ENCODE assay signal across 10 mouse cellular contexts in genomic region chr11:63708412-63708811, GRCm38 (mm10).
A peak's percentile ranks its signal among the peaks of the same experiment; 100 is the strongest.
DNase-seq lines count a peak whose midpoint lies in the region; ATAC-seq and TF ChIP-seq lines count a peak whose summit lies in the region.
"Had no signal": no experiment of that assay in that cellular context is flagged by ENCODE, and none has a peak within 500 bp of the region (broad histone marks: within the 10 kb centered on the region; RNA-seq: fewer than 3 reads in every experiment).

No protein-coding gene starts in this region.

- no peak for TF ChIP-seq EP300 in lung, postnatal 0 days (IDR thresholded peaks at IDR 0.05)

- WGBS in lung, postnatal 0 days = 39% methylated on average over 4 of the region's 4 CpGs

- no peaks in the 10 kb centered on the region for H3K9me3 ChIP-seq in lung, postnatal 0 days (ENCODE audit: low read length)
- H3K9me3 ChIP-seq: midbrain, embryonic 12.5 days had no signal

- peak; percentile 26; the same call in 1 of the 2 replicates for ATAC-seq in lung, postnatal 0 days

- peak; percentile 48 for DNase-seq in gastrocnemius, postnatal 10 days
- DNase-seq in gastrocnemius, adult 8-10 months (ENCODE audit: low spot score in 2 of 2) = no peak
- DNase-seq in brain, embryonic 18.5 days (ENCODE audit: low read depth, low spot score) = peak; percentile 45
- DNase-seq in layer of hippocampus, adult 11-12 months (ENCODE audit: low spot score) = peak; percentile 42
- peak; percentile 51 for DNase-seq in lung, postnatal 0 days (ENCODE audit: low spot score)
- DNase-seq in embryo, embryonic 10 days (ENCODE audit: low spot score) = no peak
- DNase-seq in thymus, postnatal 14 days = no peak
- no peak for DNase-seq in urinary bladder, postnatal 4 days (ENCODE audit: low spot score in 2 of 2)

- no peak overlapping the region for H3K27ac ChIP-seq in lung, postnatal 0 days (ENCODE audit: low read length)
- H3K27ac ChIP-seq: midbrain, embryonic 12.5 days had no signal

- no peak for TF ChIP-seq CTCF in lung, postnatal 0 days (IDR thresholded peaks at IDR 0.05)

- no peak overlapping the region for H3K4me3 ChIP-seq in lung, postnatal 0 days (ENCODE audit: low read depth, low read length)
- H3K4me3 ChIP-seq: midbrain, embryonic 12.5 days had no signal

- H3K27me3 ChIP-seq in lung, postnatal 0 days (replicated peaks; ENCODE audit: insufficient read depth, low read length) = no peaks in the 10 kb centered on the region

- no peaks in the 10 kb centered on the region for H3K36me3 ChIP-seq in lung, postnatal 0 days (ENCODE audit: insufficient read depth, low read length)
- H3K36me3 ChIP-seq: G1E; midbrain, embryonic 12.5 days had no signal

- no peak overlapping the region for H3K9ac ChIP-seq in lung, postnatal 0 days (replicated peaks; ENCODE audit: low read depth)
- H3K9ac ChIP-seq: midbrain, embryonic 12.5 days had no signal

- no peak overlapping the region for H3K4me2 ChIP-seq in lung, postnatal 0 days (replicated peaks; ENCODE audit: low read depth, low read length)
- H3K4me2 ChIP-seq: midbrain, embryonic 12.5 days had no signal

- no peaks in the 10 kb centered on the region for H3K4me1 ChIP-seq in lung, postnatal 0 days (ENCODE audit: insufficient read depth, low read depth, low read length)

Comparison
In these comparisons a context has a peak if more than half of its experiments do, and no peak if none do; other contexts are left out.
1. DNase-seq: peak in gastrocnemius, postnatal 10 days (single experiment), brain, embryonic 18.5 days (single experiment), layer of hippocampus, adult 11-12 months (single experiment) and lung, postnatal 0 days (single experiment); none in gastrocnemius, adult 8-10 months (0 of 2), embryo, embryonic 10 days (single experiment), thymus, postnatal 14 days (single experiment) and urinary bladder, postnatal 4 days (0 of 2).